Mouse (Mus musculus) C3H10T1/2 (cell line): ENCODE data around the gene Tmem81. TPM values are rescaled to one million over a fixed set of nuclear protein-coding genes. Genes with fewer than 3 reads are reported as not detected.

Source experiments
- polyA plus RNA-seq, 2 experiments: library from polyadenylated mRNA; unstranded; fragments of >200 nt; fragmentation: generic; extraction: Trizol; gene quantifications; one replicate each; pipeline ENCODE4 v1.2.1; 2012; ENCODE audit warnings: missing spikeins in 2 of 2

Gene Tmem81
- polyA plus RNA-seq = 1 to 10 TPM in 1 of 2 experiments, under 1 TPM in 1; 0.30 to 2.4 TPM

DNA sequence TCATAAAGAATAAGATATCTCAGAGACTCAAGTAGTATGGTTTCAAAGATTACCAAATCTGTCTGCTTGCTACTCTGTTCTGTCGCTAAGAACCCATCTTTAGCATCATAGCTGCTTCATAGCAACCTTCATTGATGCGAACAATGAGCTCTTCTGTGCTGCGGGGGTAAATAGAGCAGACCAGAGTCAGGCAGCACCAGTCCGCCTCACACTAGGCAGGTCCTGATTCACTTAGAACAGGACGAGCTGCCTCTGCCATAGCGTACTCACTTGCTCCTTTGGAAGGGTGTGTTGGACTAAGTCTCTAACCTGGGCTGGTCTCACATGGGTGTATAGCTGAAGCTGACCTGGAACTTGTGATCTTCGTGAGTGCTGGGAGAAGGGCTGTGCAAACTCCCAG is at the start of gene Tmem81:
Tmem81 (plus strand) TSS at position 173 of the 400 bp plus-strand sequence.

DNA sequence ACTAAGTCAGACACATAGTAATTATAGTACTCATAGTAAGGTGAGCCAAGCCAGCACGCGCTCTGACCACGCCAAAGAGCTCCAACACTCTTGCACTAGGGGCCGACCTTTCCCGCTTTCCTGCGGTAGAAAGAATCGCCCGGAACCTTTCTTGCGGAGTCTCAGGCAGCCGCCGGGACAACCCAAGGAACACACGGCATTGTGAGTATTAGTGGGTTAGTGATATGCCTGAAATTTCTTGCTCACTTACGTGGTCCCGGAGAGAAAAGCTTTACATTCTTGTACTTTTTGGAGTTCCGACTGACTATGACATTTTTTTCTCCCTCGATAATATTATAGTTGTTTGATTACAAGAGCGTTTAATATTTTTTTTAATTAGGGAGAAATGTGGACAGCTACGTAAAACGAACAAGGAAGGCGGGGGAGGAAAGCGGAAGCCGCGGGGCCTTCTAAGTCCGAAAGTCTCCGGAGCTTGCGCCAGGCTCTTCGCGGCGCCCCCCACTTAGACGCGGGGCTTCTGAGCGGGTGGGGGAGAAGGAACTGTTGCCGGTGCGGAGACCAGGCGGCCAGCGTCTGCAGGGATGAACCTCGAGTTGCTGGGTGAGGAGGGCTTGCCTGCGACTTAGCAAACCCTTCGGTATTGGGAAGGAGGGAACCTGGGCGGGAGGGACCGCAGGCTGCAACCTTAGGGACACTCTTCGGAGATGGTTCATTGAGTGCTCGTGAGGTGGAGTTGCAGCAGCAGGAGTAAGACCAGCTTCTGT is 28.9 kb upstream of the Tmem81 start, which contains the start of gene Rbbp5:
Rbbp5 (plus strand) TSS at position 438 of the 764 bp plus-strand sequence.

DNA sequence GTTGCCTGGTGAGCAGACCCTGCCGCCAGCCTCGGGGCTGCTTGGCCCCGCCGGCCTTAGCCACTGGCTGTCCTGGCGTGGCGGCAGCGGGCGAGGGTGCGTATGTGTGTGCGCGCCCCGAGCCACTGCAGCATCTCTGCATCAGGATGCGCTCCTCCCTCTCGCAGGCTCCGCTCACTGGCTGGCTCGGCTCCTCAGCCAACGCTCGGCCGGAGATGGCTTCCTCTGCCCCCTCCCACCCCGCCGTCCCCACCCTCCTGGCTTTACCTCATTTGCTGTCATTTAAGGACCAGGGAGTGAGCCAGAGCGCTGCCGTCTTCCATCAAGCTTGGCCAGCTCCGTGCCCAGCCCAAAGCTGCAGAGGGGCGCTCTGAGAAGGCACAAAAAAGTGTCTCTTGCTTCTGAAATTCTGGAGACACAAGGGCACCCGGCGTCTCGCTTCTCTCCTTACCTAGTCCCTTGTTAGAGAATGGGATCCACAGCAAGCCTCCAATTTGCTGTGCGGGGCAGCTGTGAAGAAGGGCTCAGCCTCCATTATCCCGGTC is 36.8 kb downstream of the Tmem81 start, which contains the start of gene Cntn2:
Cntn2 (minus strand) TSS at position 495 of the 545 bp plus-strand sequence.

Other genes starting within 250 kb of the Tmem81 start
- 10 to 100 TPM; 21.2 to 41.8 TPM for gene Klhdc8a, start 207.6 kb upstream of the Tmem81 start, polyA plus RNA-seq
- gene Nuak2, start 190.1 kb upstream of the Tmem81 start, polyA plus RNA-seq = 1 to 10 TPM; 3.2 to 5.8 TPM
- gene Tmcc2, start 114.9 kb upstream of the Tmem81 start, polyA plus RNA-seq = 10 to 100 TPM in 1 of 2 experiments, 1 to 10 TPM in 1; 7.1 to 13.2 TPM
- gene Dstyk, start 88.7 kb upstream of the Tmem81 start, polyA plus RNA-seq = 10 to 100 TPM in 1 of 2 experiments, under 1 TPM in 1; 0.20 to 10.4 TPM
- gene Rbbp5, start 28.9 kb upstream of the Tmem81 start, polyA plus RNA-seq = 10 to 100 TPM in 1 of 2 experiments, 1 to 10 TPM in 1; 4.0 to 14.5 TPM
- gene Cntn2, start 37.0 kb downstream of the Tmem81 start, polyA plus RNA-seq = not detected
- not detected for gene Nfasc, start 235.6 kb downstream of the Tmem81 start, polyA plus RNA-seq